7 mouse cellular contexts compared by ENCODE assay signal in the genomic region with DNA sequence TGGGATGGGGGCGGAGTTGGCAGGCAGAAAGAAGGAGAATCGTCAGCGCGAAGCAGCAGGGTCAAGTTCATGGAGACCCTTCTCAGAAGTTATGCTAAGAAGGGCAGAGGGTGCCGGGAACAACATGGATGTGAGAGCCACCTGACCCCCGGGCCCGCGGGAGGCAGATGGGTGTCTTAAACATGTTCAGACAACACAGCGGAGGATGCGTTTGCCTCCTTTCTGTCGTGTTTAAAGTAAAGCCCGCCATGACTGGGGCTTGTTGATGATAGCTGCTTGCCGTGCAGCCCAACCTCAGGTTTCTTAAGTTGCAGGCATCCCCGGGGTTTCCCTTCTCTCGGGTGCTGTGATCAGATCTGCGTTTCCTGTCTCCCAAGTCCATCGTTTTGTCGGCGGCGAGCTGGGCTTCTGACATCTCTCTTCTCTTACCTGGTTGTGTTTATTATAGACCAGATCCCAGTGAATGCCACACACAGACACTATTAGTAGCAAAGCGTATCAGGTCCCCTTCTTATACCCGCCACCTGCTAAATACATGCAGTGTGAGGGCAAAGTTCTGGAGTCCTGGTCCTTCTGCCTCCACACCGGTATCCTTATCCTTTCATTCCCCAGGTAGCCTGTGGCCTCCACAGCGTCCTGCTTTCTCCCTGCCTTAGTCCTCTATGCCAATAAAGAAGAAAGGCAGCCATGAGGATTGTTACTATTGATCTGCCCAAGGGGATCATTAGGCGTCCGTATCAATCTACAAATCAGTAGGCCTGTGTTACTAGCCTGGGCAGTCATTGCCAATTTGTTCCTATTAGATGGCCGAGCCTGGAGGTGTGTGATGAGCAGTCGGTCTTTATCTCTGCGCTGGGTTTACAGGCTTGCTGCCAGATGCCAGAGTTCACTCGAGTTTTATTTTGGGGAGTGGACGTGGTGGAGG. TPM values are rescaled to one million over a fixed set of nuclear protein-coding genes. Genes with fewer than 3 reads are reported as not detected.
DNase-seq lines count a peak whose midpoint lies in the region; ATAC-seq lines count a peak whose summit lies in the region.

No protein-coding gene starts in this region.

- no peaks in the 10 kb centered on the region for H3K4me1 ChIP-seq in liver, embryonic 11.5 days (replicated peaks; ENCODE audit: control insufficient read depth, insufficient read depth, low read length)
- peaks cover 53% of the 10 kb centered on the region for H3K4me1 ChIP-seq in embryonic facial prominence, embryonic 13.5 days
- peaks cover 12% of the 10 kb centered on the region; the same call in 1 of the 2 replicates for H3K4me1 ChIP-seq in intestine, embryonic 16.5 days (ENCODE audit: control insufficient read depth, insufficient read depth, low read length)

- peak; percentile 47 for DNase-seq in liver, embryonic 11.5 days (ENCODE audit: low spot score)
- DNase-seq in liver: no peak
- peak; percentile 43 for DNase-seq in retina, embryonic 14.5 days (ENCODE audit: low spot score)
- no peak for DNase-seq in right cerebral cortex, adult 18-20 months
- DNase-seq in ovary, adult 18-20 months (ENCODE audit: low spot score): no peak

- H3K4me2 ChIP-seq in liver, embryonic 11.5 days: peak overlapping the region; percentile 59
- H3K4me2 ChIP-seq in embryonic facial prominence, embryonic 13.5 days: peak overlapping the region; percentile 79
- H3K4me2 ChIP-seq in intestine, embryonic 16.5 days (ENCODE audit: low read depth, low read length): peak overlapping the region; percentile 58

- H3K4me3 ChIP-seq in liver, embryonic 11.5 days (ENCODE audit: low read depth, low read length): peak overlapping the region; percentile 27; the same call in 1 of the 2 replicates
- H3K4me3 ChIP-seq in embryonic facial prominence, embryonic 13.5 days: peak overlapping the region; percentile 42
- peak overlapping the region; percentile 40 for H3K4me3 ChIP-seq in intestine, embryonic 16.5 days (ENCODE audit: low read length)

- no peak overlapping the region for H3K27ac ChIP-seq in liver, embryonic 11.5 days (ENCODE audit: low read depth, low read length)
- peak overlapping the region; percentile 55 for H3K27ac ChIP-seq in embryonic facial prominence, embryonic 13.5 days
- no peak overlapping the region for H3K27ac ChIP-seq in intestine, embryonic 16.5 days (ENCODE audit: low read length)

- no peak for ATAC-seq in liver, embryonic 11.5 days (replicated peaks; ENCODE audit: low FRiP score)
- no peak for ATAC-seq in embryonic facial prominence, embryonic 13.5 days (ENCODE audit: insufficient number of reproducible peaks, insufficient read depth, low FRiP score, low TSS enrichment, low read depth)
- no peak for ATAC-seq in intestine, embryonic 16.5 days

- H3K9me3 ChIP-seq in liver, embryonic 11.5 days (ENCODE audit: control insufficient read depth, low read length): no peaks in the 10 kb centered on the region
- no peaks in the 10 kb centered on the region for H3K9me3 ChIP-seq in embryonic facial prominence, embryonic 13.5 days
- H3K9me3 ChIP-seq in intestine, embryonic 16.5 days (ENCODE audit: control insufficient read depth, low read length): no peaks in the 10 kb centered on the region

- peaks cover 28% of the 10 kb centered on the region for H3K27me3 ChIP-seq in liver, embryonic 11.5 days (replicated peaks; ENCODE audit: control insufficient read depth, insufficient read depth, low read length)
- H3K27me3 ChIP-seq in embryonic facial prominence, embryonic 13.5 days: peaks cover 20% of the 10 kb centered on the region
- H3K27me3 ChIP-seq in intestine, embryonic 16.5 days (replicated peaks; ENCODE audit: control insufficient read depth, insufficient read depth, low read length): 0 out of 2 replicates have a peak, but pooled peaks cover 3% of the 10 kb centered on the region

- no peak overlapping the region for H3K9ac ChIP-seq in liver, embryonic 11.5 days (ENCODE audit: low read depth, low read length)
- H3K9ac ChIP-seq in embryonic facial prominence, embryonic 13.5 days: peak overlapping the region; percentile 67
- H3K9ac ChIP-seq in intestine, embryonic 16.5 days (ENCODE audit: low read depth, low read length): peak overlapping the region; percentile 54; the same call in 1 of the 2 replicates

- 15% methylated on average over 31 of the region's 31 CpGs for WGBS in liver, embryonic 11.5 days
- WGBS in embryonic facial prominence, embryonic 13.5 days: 16% methylated on average over 31 of the region's 31 CpGs
- 17% methylated on average over 31 of the region's 31 CpGs for WGBS in intestine, embryonic 16.5 days

- no peaks in the 10 kb centered on the region for H3K36me3 ChIP-seq in liver, embryonic 11.5 days (ENCODE audit: control insufficient read depth, insufficient read depth, low read length)
- no peaks in the 10 kb centered on the region for H3K36me3 ChIP-seq in embryonic facial prominence, embryonic 13.5 days
- H3K36me3 ChIP-seq in intestine, embryonic 16.5 days (ENCODE audit: control insufficient read depth, insufficient read depth, low read length): no peaks in the 10 kb centered on the region

RNA-seq across cellular contexts. Expression of a gene that starts 2.5 kb away (rescaled TPM):
- polyA plus RNA-seq in liver, embryonic 11.5 days (2014; fragmentation: Nextera tagmentation; extraction: Ambion mirVana): 4.2 and 6.1 TPM in 2 replicates
- 29.9 and 31.2 TPM in 2 replicates for polyA plus RNA-seq in embryonic facial prominence, embryonic 13.5 days (2015; fragmentation: Nextera tagmentation; extraction: Ambion mirVana)
- polyA plus RNA-seq in intestine, embryonic 16.5 days (2015; fragmentation: Nextera tagmentation; extraction: Ambion mirVana): 5.9 and 6.1 TPM in 2 replicates

Comparison
In these comparisons a context has a peak if more than half of its experiments do, and no peak if none do; other contexts are left out.
1. DNase-seq: peak in liver, embryonic 11.5 days (single experiment) and retina, embryonic 14.5 days (single experiment); none in liver (single experiment), right cerebral cortex, adult 18-20 months (single experiment) and ovary, adult 18-20 months (single experiment).
2. Peak in every context shown above with its lines, with median percentiles within 50 percentile points of each other: H3K4me2 ChIP-seq and H3K4me3 ChIP-seq.